Mouse (Mus musculus) kidney, adult 2 months (tissue): ENCODE data around the gene Ankrd42. TPM values are rescaled to one million over a fixed set of nuclear protein-coding genes. Genes with fewer than 3 reads are reported as not detected.

Experiments
- DNase-seq: peaks from one replicate; pipeline ENCODE4 v3.0.0; 2021
- H3K27ac ChIP-seq: fragments of 200-500 bp; 2 replicates; pipeline ENCODE4 v1.5.1; 2012; ENCODE audit warnings: low read depth, low read length, control low read depth, inconsistent platforms; ENCODE audit not compliant: insufficient read depth
- H3K27me3 ChIP-seq: fragments of 200-500 bp; replicated peaks from 2 replicates; pipeline ENCODE4 v1.6.1; 2012; ENCODE audit warnings: mild to moderate bottlenecking, moderate library complexity, low read length, inconsistent platforms; ENCODE audit not compliant: control insufficient read depth, insufficient read depth
- H3K36me3 ChIP-seq: fragments of 200-500 bp; 2 replicates; pipeline ENCODE4 v1.6.1; 2012; ENCODE audit warnings: mild to moderate bottlenecking, moderate library complexity, low read length, inconsistent platforms; ENCODE audit not compliant: control insufficient read depth, insufficient read depth
- H3K4me1 ChIP-seq: fragments of 200-500 bp; 2 replicates; pipeline ENCODE4 v1.6.1; 2011; ENCODE audit warnings: low read length; ENCODE audit not compliant: control insufficient read depth, insufficient read depth
- H3K4me3 ChIP-seq: fragments of 200-500 bp; 2 replicates; pipeline ENCODE4 v1.5.1; 2011; ENCODE audit warnings: mild to moderate bottlenecking, low read depth, low read length, control low read depth; ENCODE audit not compliant: insufficient read depth
- CTCF ChIP-seq: fragments of 200-500 bp; conservative IDR thresholded peaks from 2 replicates; pipeline ENCODE4 v1.5.1; 2011; ENCODE audit warnings: low read depth, mild to moderate bottlenecking, control low read depth, low read length, moderate library complexity, mixed read lengths; ENCODE audit not compliant: insufficient read depth, insufficient read length
- POLR2A ChIP-seq: fragments of 200-500 bp; IDR thresholded peaks from one replicate; pipeline ENCODE4 v1.6.1; 2011; ENCODE audit warnings: low read depth, low read length, control low read depth
- WGBS: fragments of 180-500 bp; shearing (Covaris S2); methylation state at CpG from one replicate; pipeline ENCODE4 v1.1.7; 2018; 5-methylcytosine and 5-hydroxymethylcytosine counted together
- polyA plus RNA-seq: library from polyadenylated mRNA; depleted of rRNA; stranded (reverse); fragments of >200 nt; gene quantifications from 2 replicates; pipeline ENCODE4 v1.2.3, GENCODE M21; 2012

The Ankrd42 gene
- polyA plus RNA-seq, 1 experiment, result 2.3 TPM

GRCm38 (mm10) chr7:92658050-92658449 lies 21.1 kb upstream of the Ankrd42 start:
- Histone ChIP-seq H3K27me3 (no peaks in the 10 kb centered on the region), H3K4me3 (no peak overlapping the region), H3K27ac (no peak overlapping the region), H3K36me3 (peaks cover 19% of the 10 kb centered on the region), H3K4me1 (peaks cover 3% of the 10 kb centered on the region; the same call in 1 of the 2 replicates)
- TF ChIP-seq CTCF (no peak), POLR2A (no peak)
- DNase-seq, result no peak
- WGBS, result 97% methylated on average over 5 of the region's 5 CpGs

DNA sequence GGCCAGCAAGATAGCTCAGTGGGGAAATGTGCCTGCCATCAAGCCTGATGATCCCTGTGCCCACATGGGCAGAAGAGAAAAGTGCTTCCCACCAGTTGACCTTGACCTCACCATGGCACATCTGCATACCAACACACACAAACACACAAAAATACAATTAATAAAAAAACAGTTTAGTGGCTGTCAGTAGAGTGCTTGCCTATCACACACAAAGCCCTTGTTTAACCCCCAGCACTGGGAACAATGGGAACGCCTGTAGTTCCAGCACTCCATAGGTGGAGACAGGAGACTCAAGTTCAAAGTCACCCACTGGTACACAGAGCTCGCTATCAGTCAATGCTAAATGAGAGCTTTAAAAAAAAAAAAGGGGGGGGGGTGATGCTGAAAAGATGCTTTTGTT lies 19.4 kb upstream of the Ankrd42 start:
- Histone ChIP-seq H3K27ac (no peak overlapping the region), H3K27me3 (no peaks in the 10 kb centered on the region), H3K36me3 (peaks cover 17% of the 10 kb centered on the region), H3K4me3 (no peak overlapping the region), H3K4me1 (peaks cover 3% of the 10 kb centered on the region; the same call in 1 of the 2 replicates)
- DNase-seq, result no peak
- 71% methylated on average over 2 of the region's 2 CpGs for WGBS
- TF ChIP-seq CTCF (no peak), POLR2A (no peak)

GRCm38 (mm10) chr7:92653329-92653728 lies 16.4 kb upstream of the Ankrd42 start:
- no peaks in the 10 kb centered on the region for H3K27me3 ChIP-seq
- no peak for DNase-seq
- H3K4me1 ChIP-seq, result peaks cover 5% of the 10 kb centered on the region; the same call in 1 of the 2 replicates
- no peak overlapping the region for H3K27ac ChIP-seq
- 67% methylated on average over 1 of the region's 1 CpGs for WGBS
- peaks cover 5% of the 10 kb centered on the region for H3K36me3 ChIP-seq
- no peak for TF ChIP-seq CTCF
- no peak for TF ChIP-seq POLR2A
- no peak overlapping the region for H3K4me3 ChIP-seq

GRCm38 (mm10) chr7:92647790-92648189 lies 10.8 kb upstream of the Ankrd42 start:
- Histone ChIP-seq H3K27ac (no peak overlapping the region), H3K36me3 (peaks cover 7% of the 10 kb centered on the region), H3K4me1 (peaks cover 2% of the 10 kb centered on the region; the same call in 1 of the 2 replicates), H3K4me3 (no peak overlapping the region), H3K27me3 (no peaks in the 10 kb centered on the region)
- TF ChIP-seq POLR2A (no peak), CTCF (no peak)
- no peak for DNase-seq
- 72% methylated on average over 7 of the region's 7 CpGs for WGBS

DNA sequence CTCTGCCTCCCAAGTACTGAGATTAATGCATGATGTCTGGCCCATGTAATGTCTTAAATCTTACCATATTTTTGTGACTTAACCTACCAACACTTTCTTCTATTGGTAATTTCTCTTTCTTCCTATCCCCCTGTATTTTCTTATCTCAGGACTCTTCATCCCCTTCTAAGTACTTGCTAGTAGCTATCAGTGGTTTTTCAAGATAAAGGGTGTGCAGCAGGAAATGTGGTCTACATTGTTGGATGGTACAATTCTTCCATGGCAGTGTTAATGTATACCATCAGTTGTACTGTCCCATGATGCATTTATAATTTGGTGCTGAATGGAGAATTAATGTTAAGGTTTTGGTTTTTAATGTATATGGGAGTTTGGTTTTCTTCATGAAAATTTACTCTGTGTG lies 5.4 kb upstream of the Ankrd42 start:
- Histone ChIP-seq H3K4me1 (no peaks in the 10 kb centered on the region; the same call in 1 of the 2 replicates), H3K27me3 (no peaks in the 10 kb centered on the region; the same call in 1 of the 2 replicates), H3K27ac (no peak overlapping the region), H3K36me3 (peaks cover 5% of the 10 kb centered on the region; the same call in 1 of the 2 replicates), H3K4me3 (no peak overlapping the region)
- TF ChIP-seq CTCF (no peak), POLR2A (no peak)
- DNase-seq, result no peak

DNA sequence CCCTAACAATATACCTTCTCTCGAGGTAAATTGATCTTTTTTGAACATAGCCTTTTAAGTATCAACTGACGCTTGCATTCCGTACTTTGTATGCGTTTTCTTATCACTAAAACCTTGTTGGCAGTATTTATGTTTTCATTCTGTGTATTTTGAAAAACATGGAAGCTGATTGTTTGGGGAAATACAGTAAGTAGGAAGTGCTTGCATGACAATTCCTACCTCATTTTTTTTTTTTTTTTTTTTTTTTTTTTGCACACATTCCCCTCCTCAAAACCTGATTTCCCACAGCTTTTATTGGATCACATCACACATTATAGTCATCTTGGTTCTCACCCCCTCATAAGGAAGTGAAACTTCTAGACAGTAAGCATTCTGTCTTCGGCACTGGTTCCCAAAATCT lies 1.1 kb upstream of the Ankrd42 start:
- TF ChIP-seq CTCF (no peak), POLR2A (no peak)
- Histone ChIP-seq H3K36me3 (peaks cover 2% of the 10 kb centered on the region; the same call in 1 of the 2 replicates), H3K27me3 (no peaks in the 10 kb centered on the region; the same call in 1 of the 2 replicates), H3K27ac (no peak overlapping the region), H3K4me1 (peaks cover 5% of the 10 kb centered on the region), H3K4me3 (no peak overlapping the region)
- no peak for DNase-seq
- 74% methylated on average over 5 of the region's 5 CpGs for WGBS

DNA sequence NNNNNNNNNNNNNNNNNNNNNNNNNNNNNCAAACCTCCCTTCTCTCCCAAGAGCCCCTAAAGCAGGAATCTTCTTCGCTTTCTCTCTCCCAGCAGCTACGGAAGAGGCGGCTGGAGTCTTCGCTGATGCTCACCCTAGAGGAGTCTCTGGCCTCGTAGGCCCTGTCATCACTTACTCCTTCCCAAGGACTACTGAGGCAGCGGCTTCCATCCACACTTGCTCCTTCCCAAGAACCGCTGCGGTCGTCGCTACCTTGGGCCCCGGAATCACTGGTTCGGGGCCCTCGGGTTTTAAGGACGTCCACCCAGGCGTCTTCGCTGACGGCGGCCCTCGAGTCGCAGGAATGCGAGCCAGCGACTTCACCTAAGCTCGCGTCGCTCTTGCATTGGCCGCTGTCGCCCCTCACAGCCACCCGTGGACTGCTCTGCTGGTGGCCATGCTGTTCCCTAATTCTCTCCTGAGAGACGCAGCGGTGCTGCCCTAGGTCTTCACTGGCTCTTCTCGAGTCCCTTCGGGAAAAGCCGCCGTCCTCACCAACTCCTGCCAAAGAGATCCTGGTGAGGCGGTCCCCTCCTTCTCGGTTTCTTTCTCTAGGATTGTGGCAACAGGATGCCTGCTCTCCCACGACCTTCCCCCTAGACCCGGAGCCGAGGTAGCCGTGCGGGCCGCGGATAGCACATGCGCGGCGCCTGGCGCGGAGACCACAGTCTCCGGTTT lies 489 bp downstream of the Ankrd42 start:
- Histone ChIP-seq H3K27ac (no peak overlapping the region), H3K36me3 (peaks cover 2% of the 10 kb centered on the region; the same call in 1 of the 2 replicates), H3K4me3 (peak overlapping the region; percentile 65), H3K4me1 (peaks cover 5% of the 10 kb centered on the region), H3K27me3 (no peaks in the 10 kb centered on the region; the same call in 1 of the 2 replicates)
- 2% methylated on average over 49 of the region's 49 CpGs for WGBS
- TF ChIP-seq POLR2A, result no peak
- no peak for TF ChIP-seq CTCF
- no peak for DNase-seq

- Histone ChIP-seq H3K4me1 (no peaks in the 10 kb centered on the region), H3K4me3 (no peak overlapping the region), H3K27me3 (no peaks in the 10 kb centered on the region), H3K27ac (no peak overlapping the region), H3K36me3 (no peaks in the 10 kb centered on the region)
- TF ChIP-seq POLR2A, result no peak
- TF ChIP-seq CTCF, result peak; percentile 48
- 46% methylated on average over 2 of the region's 2 CpGs for WGBS
- DNase-seq, result peak; percentile 43
Observed at GRCm38 (mm10) chr7:92630167-92630566, 6.8 kb downstream of the Ankrd42 start.
